Mouse (Mus musculus) retina, adult 2 months (tissue): ENCODE data around the gene Slc18b1.

Experiments used
- DNase-seq: peaks from one replicate; pipeline ENCODE4 v3.0.0-alpha.2; 2012; ENCODE audit warnings: low read depth, low spot score

The Slc18b1 gene

GRCm38 (mm10) chr10:23806201-23806600 lies 9.4 kb downstream of the Slc18b1 start:
- no peak for DNase-seq

GRCm38 (mm10) chr10:23811635-23812437 lies 15.1 kb downstream of the Slc18b1 start:
- DNase-seq: peak; percentile 46

DNA sequence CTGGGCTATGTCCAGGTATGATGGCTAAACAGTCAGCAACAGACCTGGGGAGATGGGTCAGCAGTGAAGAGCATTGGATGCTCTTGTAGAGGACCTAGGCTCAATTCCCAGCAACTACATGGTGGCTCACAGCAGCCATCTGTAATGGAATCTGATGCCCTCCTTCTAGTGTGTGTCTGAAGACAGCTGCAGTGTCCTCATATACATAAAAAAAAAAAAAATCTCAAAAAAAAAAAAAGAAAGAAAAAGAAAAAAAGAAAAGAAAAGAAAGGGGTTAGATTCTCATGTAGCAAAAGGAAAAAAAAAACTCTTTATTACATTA lies 15.6 kb downstream of the Slc18b1 start:
- DNase-seq: no peak

DNA sequence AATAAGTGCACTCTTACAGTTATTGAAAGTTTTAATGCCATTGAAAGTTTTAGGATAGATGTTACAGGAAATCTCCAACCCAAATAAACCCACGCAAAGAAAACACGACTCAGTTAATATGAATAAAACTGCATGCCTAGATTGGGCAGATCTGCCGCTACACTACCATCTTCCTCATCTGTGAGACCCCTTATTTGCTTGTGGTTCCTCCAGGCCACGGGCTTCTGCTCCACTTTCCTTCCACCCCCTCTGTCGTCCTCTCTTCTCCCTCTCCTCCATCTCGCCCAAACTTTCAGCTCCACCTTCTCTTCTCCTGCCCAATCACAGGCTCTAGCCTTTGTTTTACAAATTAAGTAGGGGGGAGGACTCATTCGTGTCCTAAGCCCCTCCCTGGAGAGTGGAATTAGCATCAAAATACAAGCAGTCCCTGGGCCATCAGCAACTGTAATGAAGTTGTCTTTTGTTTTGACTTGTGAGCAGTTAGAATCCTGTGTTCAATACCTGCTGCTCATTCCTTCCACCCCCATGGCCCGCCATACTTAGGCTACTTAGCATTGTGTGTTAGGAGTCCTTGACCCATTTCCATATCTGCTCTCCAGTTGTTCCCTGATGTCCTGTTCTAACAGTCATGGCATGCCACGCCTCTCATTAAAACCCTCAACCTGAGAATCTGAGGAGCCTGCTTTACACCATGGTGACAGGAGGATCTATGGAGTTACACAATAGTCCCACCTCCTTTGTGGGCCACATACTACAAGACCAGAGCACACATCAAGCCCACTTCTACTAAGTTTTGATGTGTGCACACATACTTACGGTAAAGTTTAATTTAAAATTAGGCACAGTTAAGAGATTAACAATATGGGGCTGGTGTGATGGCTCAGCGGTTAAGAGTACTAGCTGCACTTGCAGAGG lies 16.3 kb downstream of the Slc18b1 start:
- DNase-seq: no peak

DNA sequence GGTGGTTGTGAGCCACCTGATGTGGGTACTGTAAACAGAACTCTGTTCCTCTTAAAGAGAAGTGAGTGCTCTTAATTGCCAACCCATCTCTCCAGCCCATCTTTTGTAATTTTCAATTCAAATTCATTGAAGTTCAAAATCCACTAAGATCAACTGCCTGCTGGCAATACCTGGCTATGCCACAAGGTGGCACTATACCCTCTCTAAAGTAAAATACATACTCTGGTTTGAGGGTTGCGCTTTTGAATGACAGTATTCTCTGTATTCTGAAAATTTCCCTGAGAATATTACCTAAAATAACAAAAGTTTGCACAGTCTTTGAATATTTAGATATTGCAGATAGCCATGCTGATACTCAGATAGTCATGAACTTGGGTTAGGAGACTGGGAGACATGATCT lies 18.4 kb downstream of the Slc18b1 start:
- DNase-seq: peak; percentile 28

DNA sequence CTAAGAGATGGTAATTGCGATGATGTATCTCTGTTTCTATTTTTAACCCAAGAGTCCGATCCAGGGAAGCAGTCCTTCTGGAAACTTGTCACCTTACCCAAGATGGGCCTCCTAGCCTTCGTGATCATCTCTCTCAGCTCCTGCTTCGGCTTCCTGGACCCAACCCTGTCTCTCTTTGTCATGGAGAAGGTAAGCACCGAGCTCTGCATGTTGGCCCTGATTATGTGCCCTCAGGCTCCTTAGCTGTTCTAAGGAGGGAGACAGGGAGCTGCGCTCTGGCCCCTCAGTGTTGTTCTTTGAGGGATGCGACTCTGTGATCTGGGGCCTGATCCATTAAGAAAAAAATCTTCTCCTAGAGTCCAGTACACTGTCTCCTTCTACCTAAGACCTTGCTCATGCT lies 19.5 kb downstream of the Slc18b1 start:
- no peak for DNase-seq

GRCm38 (mm10) chr10:23826516-23826915 lies 29.7 kb downstream of the Slc18b1 start:
- DNase-seq: no peak

- no peak for DNase-seq
These were observed 39.5 kb downstream of the Slc18b1 start for GRCm38 (mm10) chr10:23836003-23836964.

DNA sequence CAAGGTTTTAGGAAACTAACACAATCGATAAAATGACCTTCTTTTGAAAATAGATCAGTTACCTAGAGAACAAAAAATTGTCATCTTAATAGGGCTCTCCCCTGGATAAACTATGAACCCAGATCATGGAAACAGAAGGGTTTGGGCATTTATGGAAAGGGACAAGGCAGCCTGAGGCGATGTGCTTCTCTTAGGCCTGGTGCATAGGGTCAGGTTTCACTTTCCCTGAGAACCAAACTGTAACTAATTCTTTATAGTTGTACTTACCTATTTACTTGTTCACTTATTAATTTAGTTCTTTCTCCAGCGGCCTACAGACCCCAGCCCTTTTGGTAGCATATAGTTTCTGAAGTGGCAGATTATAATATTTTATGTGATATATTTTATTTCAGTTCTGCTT lies 40.3 kb downstream of the Slc18b1 start:
- DNase-seq: no peak

- DNase-seq: no peak
These were observed 42.1 kb downstream of the Slc18b1 start for GRCm38 (mm10) chr10:23838910-23839309.

GRCm38 (mm10) chr10:23839368-23839767 lies 42.6 kb downstream of the Slc18b1 start:
- no peak for DNase-seq

DNA sequence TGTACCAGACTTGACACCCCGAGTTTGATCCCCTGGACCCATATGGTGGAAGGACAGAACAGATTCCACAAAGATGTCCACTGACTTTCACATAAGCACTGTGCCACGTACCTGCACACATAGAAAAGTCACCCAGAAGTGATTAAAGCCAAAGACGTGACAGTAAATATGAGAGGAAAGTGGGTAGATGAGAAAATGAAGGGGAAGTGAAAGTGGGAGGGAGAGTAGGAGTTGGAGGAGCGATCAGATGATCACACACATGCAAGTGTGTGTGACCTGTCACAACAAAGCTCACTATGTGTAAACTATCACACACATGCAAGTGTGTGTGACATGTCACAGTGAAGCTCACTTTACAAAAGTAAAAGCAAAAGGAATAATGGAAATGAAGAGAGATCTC lies 43.7 kb downstream of the Slc18b1 start:
- no peak for DNase-seq

- DNase-seq: no peak
These were observed 54.6 kb downstream of the Slc18b1 start, which contains the start of gene Vnn3 for GRCm38 (mm10) chr10:23851228-23851912. TSS of gene Vnn3 (plus strand) at chr10:23851462.

- DNase-seq: no peak
These were observed 55.3 kb downstream of the Slc18b1 start for GRCm38 (mm10) chr10:23852096-23852495.

- DNase-seq: no peak
These were observed 67.9 kb downstream of the Slc18b1 start for GRCm38 (mm10) chr10:23864362-23865312.
